Mouse (Mus musculus) adrenal gland, postnatal 10 days (tissue): Measurements from ENCODE around the gene Ralgapa2. TPM values are rescaled to one million over a fixed set of nuclear protein-coding genes. Genes with fewer than 3 reads are reported as not detected.
A peak's percentile ranks its signal among the peaks of the same experiment; 100 is the strongest.

Experiments
- DNase-seq: peaks from one replicate; pipeline ENCODE4 v3.0.0; 2021; ENCODE audit warnings: mixed read lengths
- total RNA-seq, 2 experiments: library from RNA; stranded (reverse); gene quantifications; 2 replicates each; pipeline ENCODE4 v1.2.3; 2021

Gene Ralgapa2
- total RNA-seq, 2 experiments from 2014 or later: 30.3 to 30.7 TPM

DNA sequence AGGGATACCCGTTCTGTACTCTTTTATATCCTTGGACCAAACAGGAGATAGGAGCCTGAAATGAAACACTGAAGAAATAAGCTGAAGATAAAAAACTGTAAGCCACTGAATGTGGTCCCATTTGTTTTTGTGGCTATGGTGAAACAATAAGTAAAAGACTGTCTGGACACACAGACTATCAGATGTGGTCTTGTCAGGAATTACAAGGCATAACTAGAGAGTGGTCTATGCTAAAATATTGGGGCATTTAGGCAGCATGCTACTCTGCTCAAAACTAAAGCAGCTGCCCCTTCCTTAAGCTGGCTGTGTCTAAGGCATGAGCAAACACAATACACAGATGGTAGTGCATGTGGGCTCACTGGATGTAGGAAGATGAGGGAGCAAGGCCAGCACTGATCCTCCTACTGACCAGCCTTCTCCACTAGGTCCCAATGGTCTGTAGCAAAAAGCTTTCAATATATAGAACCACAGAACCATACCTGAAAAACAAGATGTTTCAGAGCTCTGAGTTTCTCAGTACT, 211.6 kb downstream of the Ralgapa2 start:
- no peak for DNase-seq

DNA sequence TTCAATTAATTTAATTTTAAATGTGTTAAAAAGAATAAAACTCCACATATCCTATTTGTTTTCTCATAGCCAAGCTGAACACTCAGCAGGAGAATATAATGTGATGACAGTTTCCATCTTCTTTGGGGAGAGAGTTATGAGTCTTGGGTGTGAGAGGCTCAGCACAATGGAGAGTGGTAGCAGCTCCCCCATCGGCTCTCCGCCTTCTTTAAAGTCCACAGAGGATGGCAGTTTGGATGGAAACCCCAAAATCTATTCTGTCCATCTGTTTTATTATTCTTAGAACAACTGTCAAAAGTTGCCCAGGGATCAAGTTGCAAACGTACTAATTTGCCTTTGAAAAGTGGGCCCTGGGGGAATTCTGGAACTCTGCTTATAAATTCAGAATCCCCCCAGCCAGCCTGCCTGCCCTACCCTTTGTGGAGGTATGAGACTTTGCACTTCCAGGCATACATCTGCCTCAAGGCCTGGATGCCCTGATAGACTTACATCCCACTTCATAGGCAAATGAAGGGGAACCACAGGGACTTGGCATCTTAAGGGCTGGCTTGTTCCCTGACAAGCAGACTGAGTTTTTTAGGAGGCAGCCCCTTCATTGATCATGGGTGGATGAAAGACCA, 212.2 kb downstream of the Ralgapa2 start:
- DNase-seq: no peak

DNA sequence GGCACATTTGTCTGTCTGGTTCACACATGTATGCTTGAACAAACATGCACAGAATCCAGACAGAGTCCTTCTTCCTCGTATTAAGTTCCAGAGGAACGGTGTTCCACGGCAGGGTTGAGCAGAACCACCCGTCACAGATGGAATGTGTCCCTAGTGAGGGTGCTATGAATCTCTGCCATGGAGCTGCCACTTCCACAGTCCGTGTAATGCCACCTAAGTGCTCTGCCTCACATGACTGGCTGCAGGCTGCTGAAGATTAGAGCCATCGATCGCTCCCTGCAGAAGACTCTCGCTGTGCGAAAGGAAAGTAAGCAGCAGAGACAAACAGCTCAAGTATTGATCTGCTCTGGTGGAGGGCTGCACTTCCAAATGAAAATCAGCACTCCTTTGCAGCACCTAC, 218.6 kb downstream of the Ralgapa2 start:
- no peak for DNase-seq

DNA sequence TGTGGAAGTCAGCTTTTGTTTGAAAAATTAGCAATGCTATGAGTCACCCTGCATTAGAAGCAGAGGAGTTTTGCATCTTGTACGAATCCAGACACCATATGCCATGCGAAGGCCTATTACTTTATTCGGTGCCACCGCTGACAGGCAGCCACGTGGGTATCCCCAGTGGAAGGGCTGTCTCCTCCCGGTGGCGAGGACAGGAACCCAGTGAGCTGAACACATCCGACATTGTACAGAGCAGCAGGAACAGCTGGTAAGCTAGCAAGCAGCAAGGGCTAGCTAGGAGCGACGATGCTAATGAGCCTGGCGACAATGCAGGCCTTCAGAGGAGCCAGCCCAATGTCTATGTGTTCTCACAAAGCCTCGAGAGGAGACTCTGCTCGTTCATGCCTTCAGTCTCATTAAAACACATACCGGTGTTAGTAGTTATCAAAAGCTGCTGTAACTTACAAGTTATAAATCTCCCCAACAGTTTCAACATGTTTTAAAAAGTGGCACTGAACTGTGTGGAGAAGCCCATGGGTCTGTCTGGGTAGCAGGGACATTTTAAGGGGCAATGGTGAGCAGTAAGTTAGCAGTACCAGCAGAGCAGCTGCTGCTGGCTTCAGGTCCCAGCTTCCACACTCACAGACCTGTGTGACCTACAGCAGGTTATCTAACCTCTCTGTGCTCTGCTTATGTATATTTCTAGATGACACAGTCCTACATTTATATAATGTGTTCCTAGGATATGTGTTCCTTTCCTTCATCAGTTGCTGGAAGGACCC, 221.1 kb downstream of the Ralgapa2 start:
- DNase-seq: no peak

DNA sequence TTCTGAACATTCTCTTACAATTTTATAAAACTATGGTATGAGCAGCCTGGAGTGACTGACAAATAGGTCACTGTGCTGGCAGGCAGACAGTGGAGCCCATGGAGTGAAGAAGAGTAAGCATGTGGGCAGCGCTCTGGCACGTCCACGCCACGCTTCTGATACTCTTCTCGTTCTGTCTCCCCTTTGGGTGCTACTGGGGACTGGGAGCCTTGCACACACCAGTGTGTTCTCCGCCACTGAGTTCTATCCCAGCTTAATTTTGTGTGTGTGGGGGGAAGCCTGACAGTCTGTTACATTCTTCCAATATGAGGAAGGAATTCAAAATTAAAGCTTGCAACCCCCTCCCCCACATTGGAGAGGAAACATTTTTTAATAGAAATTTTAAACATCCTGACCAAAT, 221.8 kb downstream of the Ralgapa2 start:
- DNase-seq: no peak

DNA sequence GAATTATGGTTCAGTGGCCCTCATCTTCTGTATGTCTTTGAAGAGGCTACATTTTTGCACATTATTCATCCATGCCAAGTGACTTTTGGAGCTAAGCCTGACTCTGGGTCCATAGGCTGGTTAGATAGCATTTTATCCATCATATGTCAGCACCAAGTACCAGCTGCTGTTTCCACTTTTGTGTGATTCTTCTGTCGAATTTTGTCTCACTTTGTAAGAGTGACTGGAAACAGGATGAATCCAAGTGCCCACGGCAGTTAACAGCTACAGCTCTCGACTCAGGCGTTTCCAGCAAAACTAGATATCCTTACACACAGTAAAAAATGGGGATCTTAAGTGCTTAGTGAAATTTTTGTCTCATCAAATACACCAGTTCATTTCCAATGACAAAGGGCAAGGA, 222.8 kb downstream of the Ralgapa2 start:
- no peak for DNase-seq

DNA sequence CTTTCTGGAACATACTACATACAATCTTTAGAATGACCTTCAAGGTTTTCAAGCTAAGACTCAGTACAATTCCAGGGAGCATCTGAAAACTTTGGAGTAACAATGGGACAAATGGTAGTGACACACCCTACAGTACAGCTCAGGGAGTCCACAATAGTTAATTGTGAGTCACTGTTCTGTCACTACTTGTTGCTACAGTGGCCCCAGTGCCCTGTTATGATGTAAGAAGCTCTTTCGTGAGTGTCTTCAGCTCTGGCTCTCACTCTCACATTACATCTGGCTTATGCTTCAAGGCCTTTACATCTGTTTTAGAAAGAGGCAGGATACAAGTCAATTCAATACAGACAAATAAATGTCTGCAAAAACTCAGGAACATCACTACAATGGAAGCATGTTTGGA, 223.8 kb downstream of the Ralgapa2 start:
- DNase-seq: no peak

DNA sequence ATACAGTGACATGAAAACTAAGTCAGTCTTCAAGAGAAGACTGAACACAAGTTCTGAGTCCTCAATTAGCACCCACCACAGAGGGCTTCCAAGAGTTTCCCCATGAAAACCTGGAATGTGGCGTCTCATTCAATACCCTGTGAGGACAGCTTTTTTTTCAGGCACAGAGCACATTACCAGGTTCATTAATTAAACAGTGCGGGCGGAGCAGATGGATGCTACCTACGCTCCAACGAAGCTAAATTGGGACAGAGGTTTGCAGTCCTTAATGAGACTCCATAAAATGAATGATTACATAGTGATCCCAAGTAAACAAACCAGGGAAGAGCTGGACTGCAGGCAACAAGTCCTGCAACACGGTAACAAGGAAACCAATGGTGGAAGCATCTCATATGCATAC, 224.6 kb downstream of the Ralgapa2 start:
- DNase-seq: no peak

DNA sequence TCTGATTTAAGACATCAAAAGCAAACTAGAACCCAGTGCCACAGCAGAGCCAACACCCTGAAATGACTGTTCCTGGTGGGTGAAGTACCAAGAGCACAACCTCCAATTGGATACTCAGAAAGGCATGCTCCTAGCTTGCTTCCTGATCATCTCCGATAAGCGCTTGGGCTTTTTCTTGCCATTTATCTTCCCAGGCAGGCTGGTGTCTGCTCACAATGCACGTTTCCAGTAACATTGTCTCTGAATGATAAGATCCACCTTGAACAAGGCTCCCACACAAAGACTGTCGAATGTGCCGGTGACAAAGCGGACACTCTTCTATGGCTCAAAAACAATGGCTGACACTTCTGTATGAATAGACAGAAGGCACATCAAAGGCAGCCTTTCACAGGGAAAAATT, 230.8 kb downstream of the Ralgapa2 start:
- DNase-seq: no peak

DNA sequence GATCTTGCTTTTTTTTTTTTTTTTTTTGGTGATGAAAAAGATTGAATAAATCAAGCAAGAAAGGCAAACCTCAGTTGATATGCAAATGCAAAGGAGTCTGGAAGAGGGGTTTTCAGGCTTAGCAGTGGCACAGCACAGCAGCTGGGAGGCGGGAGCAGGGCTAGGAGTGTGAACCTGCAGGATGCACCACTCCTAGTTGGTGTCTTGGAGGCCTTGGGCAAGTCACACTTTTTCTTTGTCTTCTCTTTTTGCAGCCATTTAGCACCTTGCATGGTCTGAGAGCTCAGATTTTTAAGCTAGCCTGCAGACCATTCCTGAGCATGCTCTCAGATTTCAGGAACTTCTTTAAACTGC, 231.2 kb downstream of the Ralgapa2 start:
- DNase-seq: no peak

DNA sequence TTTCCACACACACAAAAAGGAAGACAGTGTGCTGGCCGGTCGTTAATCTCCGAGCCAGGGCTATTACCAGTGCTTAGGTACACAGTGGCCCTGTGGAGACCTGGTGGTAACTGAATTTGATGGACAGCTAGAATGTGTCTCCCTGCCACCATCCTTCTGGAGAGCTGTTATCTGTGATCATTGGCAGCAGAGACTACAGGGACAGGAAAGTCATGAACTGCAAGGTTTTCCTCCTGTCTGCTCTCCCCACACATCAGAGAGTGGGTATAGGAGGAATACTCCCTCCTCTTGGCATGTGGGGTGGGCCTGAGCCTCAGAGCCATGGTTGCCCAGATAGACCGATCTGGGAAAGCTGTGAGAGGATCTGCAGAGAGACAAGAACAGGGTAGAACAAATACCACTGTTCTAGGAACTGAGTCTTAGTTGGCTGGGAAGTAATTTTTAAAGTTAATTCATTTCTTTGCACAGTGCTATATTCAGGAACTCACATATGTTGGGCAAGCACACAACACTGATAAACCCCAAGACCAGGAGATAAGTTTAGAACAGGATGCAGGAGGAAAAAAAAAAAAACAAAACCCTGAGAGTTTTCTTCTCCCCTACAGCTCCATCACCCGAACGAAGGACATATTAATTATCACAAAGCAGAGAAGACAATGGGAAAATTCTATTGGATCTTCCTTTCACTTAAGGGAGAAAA, 231.8 kb downstream of the Ralgapa2 start:
- no peak for DNase-seq

DNA sequence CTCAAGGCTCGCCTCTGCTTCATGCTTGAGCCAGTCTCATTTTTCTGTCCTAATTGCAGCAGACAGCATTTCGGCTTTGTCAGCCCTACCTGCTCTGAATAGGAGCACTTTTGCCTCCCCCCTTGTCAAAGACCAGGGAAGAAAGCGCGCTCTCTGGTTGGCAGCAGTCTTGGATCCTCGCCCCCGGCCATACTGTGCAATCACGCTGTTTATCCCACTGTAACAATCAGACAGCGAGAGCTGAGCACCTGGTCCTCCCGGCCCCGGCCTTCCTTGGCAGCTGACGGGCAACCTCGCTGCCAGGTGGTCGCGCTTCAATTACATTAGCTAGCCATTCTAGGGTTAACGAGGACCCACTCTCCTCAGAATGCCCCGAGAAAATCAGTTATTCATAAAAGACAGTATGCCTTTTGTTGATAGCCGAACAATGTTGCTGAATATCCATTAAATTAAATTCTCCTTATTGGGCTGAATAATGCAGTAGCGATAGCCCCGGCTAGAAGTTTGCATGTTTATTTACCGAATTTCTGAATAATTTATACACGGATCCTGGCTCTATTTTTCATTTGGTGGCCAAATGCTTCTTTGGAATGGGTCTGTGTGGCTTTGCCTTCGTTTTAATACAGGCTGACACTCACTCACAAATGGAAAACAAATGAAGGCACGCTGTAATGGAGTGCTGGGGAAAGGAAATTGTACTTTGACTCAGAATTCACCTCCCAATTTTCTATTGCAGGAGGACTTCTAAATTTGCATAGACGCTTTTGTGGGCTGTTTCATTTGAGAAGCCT, 232.5 kb downstream of the Ralgapa2 start:
- no peak for DNase-seq

DNA sequence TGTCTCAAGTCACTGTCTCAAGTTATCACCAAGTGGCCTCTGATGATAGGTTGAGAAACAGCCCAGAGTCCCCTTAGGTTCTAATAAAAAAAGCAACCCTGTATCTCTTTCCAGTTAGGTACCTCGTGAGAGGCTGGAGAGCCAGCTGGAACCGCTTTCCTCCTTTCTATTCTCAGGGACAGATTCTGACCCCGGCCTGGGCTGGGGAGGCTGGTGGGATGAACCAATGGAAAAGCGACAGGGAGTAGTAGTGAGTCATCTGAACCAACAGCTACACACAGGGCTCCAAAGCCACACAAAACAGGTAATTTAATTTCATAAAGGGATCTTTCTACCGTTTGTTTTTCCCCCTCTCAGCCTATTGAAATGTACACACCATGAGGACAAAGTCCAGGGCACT, 233.8 kb downstream of the Ralgapa2 start:
- DNase-seq: peak; percentile 38

DNA sequence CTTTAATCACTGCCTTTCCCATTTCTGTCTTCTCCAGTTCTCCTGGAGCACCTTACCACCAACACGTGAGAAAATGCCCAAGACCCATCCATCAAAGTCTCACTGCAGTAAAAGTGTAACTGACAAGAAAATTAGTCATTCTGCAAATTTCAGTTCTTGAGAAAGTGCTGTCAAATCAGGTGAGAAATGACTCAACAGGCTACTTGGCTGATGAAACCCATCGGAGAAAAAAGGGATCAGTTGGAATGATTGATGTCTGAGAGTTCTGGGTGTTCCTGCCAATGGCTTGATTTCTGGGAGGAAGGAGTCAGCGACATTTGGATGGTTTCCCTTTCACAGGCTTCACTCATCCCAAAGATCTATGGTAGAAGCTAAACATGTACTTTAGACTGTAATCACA, 245.6 kb downstream of the Ralgapa2 start:
- DNase-seq: no peak

DNA sequence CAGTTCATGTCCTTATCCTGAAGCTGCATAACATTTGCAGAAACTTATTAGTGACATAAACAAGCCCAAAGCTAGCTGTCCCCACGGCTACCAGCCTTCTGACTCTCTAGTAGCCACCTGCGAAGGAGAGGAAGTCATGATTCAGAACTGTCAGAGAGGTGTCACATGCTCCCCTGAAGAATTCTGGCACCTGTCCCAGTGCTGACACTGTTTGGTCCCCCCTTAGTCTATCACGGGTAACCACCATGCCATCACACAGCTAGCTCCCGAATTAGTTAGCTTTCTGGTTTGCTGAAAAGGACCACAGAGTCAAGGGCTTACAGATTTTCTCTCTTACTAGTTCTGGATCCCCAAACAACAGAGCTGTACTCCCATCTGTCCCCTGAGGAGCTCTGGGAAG, 247.1 kb downstream of the Ralgapa2 start:
- no peak for DNase-seq

DNA sequence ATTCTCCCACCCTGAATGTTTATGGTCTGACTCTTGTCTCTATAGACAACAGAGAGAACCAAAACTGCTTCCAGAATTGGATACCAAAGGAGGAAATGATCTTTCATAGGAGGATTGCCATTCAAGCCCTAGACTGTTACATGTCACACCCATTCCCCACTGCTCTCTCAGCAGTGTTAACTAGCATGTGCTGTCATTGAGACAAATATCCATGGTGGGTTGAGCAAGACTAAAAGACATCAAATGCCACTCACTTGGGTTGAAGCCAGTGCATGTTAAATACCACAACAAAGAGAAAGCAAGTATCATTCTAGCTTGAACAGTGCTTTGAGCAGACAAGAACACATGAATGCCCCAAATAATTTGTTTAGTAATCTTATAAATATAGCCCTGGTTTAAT, 249.2 kb downstream of the Ralgapa2 start:
- no peak for DNase-seq

DNA sequence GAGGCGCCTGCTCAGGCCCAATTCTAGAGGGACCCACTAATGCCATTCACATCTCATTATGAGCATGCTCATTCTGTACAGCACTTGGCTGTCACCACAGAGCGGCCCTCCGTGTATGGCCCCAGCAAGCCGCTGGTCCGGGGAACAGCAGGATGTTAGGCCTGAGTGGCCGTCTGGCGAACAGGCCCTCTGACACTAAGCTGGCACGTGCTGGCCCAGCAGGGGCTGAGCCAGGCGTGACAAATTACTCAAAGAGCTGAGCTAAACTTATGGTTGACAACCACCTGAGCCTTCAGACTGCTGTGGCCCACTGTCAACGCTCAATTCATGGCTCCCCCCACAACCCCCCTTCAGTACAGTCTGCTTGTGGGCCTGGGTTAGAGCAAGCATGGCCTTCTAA, 249.9 kb downstream of the Ralgapa2 start:
- DNase-seq: peak; percentile 9

DNA sequence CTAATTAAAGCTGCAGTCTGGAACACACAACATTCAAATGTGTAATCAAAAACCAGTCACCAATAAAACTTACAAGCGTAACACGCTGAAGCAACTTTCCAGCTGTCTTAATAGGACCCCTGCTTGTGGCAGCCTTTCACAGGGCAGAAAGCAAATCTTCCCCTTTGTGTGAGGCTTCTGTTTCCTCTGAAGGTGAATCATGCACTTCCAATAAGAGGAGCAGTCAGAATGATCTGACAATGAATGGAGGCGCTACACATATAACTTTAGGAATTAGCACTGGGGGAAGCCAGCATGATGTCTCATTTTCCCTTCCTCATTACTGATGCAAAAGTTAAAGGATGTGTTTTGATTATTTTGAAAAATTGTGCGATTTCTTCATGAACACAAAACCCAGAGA, 251.0 kb downstream of the Ralgapa2 start:
- DNase-seq: no peak

DNA sequence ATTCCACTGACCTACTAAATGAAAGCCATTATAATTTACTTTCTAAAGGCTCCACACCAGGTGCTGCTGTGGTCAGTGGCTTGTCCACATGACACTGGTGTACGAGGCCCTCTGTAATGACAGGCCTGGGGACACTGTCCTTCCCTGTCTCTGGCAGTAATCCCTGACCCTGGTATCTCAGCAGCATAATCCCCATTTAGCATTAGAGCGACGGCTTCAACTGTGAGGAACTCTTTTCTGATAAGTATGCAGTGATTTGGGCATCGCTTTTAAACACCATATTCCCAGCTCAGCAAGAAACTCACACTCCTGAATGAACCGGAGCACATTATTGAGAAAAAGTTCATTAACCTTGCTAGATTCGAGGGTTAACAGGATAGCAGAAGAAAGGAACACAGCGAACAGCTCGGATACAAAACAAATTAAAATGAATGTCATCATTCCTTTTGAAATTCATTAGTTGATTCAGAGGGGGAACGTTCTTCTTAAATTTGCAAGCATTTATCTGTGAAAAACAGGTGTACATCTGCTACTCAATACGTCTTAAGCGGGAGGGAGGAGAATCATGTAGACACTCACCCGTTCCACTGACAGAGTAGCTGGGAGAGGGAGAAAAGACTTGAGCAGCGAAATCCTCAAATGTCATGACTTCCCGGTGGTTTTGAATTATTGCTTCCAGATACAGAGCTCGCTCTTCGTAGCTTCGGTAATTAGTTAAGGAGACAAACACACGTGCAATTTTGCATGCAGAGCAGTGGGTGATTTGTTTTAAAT, 252.2 kb downstream of the Ralgapa2 start:
- no peak for DNase-seq

DNA sequence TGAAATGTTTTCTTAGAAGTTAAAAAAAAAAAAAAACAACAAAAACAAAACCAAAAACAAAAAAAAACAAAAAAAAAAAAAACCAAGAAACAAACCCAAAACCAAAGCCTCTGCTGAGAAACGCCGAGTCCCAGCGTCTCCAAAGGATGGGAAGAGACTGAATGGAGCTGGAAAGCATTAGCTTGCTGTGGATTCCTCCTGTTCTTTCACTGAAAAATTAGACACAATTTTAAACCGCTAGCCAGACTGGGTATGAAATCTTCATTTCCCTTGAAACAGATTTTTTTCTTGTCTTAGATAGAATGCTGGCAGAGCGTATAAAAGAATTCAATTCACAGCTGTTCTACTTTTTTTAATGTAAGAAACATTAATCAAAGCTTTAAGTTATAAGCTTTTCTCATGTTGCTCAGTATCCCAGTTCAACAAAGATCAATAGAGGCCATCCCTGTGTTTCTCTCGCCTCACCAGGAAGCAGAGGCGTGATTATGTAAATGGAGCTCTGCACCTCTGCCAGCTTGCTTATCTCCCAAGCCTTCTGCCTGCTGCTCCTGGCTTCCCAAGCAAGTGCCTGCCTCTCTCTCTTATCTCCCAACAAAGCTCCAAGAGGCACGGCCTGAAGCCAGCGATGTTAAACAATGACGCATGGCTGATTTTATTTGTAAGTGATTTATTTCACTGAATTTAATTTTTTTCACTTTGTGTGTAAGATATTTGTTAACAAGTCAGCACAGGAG, 253.2 kb downstream of the Ralgapa2 start:
- DNase-seq: no peak

DNA sequence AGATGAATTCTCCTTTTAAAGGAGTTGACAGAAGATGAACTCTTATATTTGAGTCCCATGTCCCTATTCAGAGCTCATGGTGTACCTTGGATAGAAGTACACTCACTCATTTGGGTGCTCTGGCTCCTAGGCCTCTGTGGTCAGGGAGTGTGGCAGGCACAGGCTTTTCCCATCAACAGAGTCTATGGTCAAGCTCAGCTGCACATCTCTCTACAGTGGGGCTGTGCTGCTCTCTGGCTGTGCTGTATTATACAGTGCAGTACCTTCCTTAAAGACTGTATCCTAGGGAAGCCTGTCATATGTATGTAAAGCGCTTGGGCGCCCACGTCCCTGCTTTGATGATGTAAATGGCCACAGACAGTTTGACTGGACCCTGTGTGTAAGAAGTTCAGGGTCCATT, 254.5 kb downstream of the Ralgapa2 start:
- no peak for DNase-seq
